Mouse (Mus musculus) T-helper 1 cell (primary cell): ENCODE results near the gene Dvl3.
"Not testable (repeated sequence)": the region's sequence is repeated elsewhere in the genome, so short reads cannot be mapped to it uniquely, and the experiment has no call there.

Experiments
- in situ Hi-C: fragments of 300-600 bp; cut with MboI, MseI; formaldehyde crosslinking; loops from one replicate; pipeline ENCODE4 v1.15.1; 2025; ENCODE audit warnings: high pct_unique_total_duplicates

Dvl3 gene

GRCm38 (mm10) chr16:20516726-20517201 lies at the start of gene Dvl3:
TSS of gene Dvl3 (plus strand) at chr16:20516982.
- in situ Hi-C loops, result no loop called here

GRCm38 (mm10) chr16:20470981-20471380 lies 45.8 kb upstream of the Dvl3 start:
- in situ Hi-C loops, result loop anchor here (5.0 to 25.0 kb wide), 2 partner anchors 34 to 709 kb away; partner anchors contain the start of gene B3gnt5

- in situ Hi-C loops, result loop anchor here (5.0 to 25.0 kb wide), 2 partner anchors 34 to 709 kb away; partner anchors contain the start of gene B3gnt5
These were observed 45.1 kb upstream of the Dvl3 start for GRCm38 (mm10) chr16:20471686-20472085.

- in situ Hi-C loops, result loop anchor here (5.0 to 25.0 kb wide), 2 partner anchors 36 to 711 kb away; partner anchors contain the start of gene B3gnt5
These were observed 43.0 kb upstream of the Dvl3 start for GRCm38 (mm10) chr16:20473748-20474147.

- in situ Hi-C loops, result loop anchor here (5.0 to 25.0 kb wide), 2 partner anchors 37 to 712 kb away; partner anchors contain the start of gene B3gnt5
These were observed 42.6 kb upstream of the Dvl3 start for GRCm38 (mm10) chr16:20474211-20474610.

GRCm38 (mm10) chr16:20474786-20475185 lies 42.0 kb upstream of the Dvl3 start:
- in situ Hi-C loops, result loop anchor here (5.0 to 25.0 kb wide), 2 partner anchors 37 to 712 kb away; partner anchors contain the start of gene B3gnt5

GRCm38 (mm10) chr16:20475335-20475734 lies 41.4 kb upstream of the Dvl3 start:
- in situ Hi-C loops, result no loop called here

GRCm38 (mm10) chr16:20476857-20477256 lies 39.9 kb upstream of the Dvl3 start:
- in situ Hi-C loops, result no loop called here

GRCm38 (mm10) chr16:20477270-20477669 lies 39.5 kb upstream of the Dvl3 start:
- in situ Hi-C loops, result no loop called here

- in situ Hi-C loops, result no loop called here
These were observed 38.3 kb upstream of the Dvl3 start for GRCm38 (mm10) chr16:20478504-20478903.

GRCm38 (mm10) chr16:20479026-20479760 lies 37.6 kb upstream of the Dvl3 start:
- in situ Hi-C loops, result not testable (repeated sequence)

- in situ Hi-C loops, result no loop called here
These were observed 36.7 kb upstream of the Dvl3 start for GRCm38 (mm10) chr16:20480115-20480514.

- in situ Hi-C loops, result no loop called here
These were observed 35.0 kb upstream of the Dvl3 start for GRCm38 (mm10) chr16:20481746-20482145.

- in situ Hi-C loops, result not testable (repeated sequence)
These were observed 33.1 kb upstream of the Dvl3 start for GRCm38 (mm10) chr16:20483716-20484115.

GRCm38 (mm10) chr16:20485061-20485460 lies 31.7 kb upstream of the Dvl3 start:
- in situ Hi-C loops, result no loop called here

GRCm38 (mm10) chr16:20486048-20486447 lies 30.7 kb upstream of the Dvl3 start:
- in situ Hi-C loops, result no loop called here

- in situ Hi-C loops, result no loop called here
These were observed 28.6 kb upstream of the Dvl3 start for GRCm38 (mm10) chr16:20488151-20488550.

GRCm38 (mm10) chr16:20488751-20489150 lies 28.0 kb upstream of the Dvl3 start:
- in situ Hi-C loops, result not testable (repeated sequence)

- in situ Hi-C loops, result no loop called here
These were observed 27.5 kb upstream of the Dvl3 start for GRCm38 (mm10) chr16:20489233-20489632.

- in situ Hi-C loops, result no loop called here
These were observed 26.2 kb upstream of the Dvl3 start for GRCm38 (mm10) chr16:20490581-20490980.

- in situ Hi-C loops, result no loop called here
These were observed 25.5 kb upstream of the Dvl3 start for GRCm38 (mm10) chr16:20491301-20491700.

- in situ Hi-C loops, result no loop called here
These were observed 23.3 kb upstream of the Dvl3 start for GRCm38 (mm10) chr16:20493452-20493851.
